Mouse (Mus musculus): ENCODE results near the gene Olfr770.
"Not testable (repeated sequence)": the region's sequence is repeated elsewhere in the genome, so short reads cannot be mapped to it uniquely, and the experiment has no call there.

Olfr770 gene

DNA sequence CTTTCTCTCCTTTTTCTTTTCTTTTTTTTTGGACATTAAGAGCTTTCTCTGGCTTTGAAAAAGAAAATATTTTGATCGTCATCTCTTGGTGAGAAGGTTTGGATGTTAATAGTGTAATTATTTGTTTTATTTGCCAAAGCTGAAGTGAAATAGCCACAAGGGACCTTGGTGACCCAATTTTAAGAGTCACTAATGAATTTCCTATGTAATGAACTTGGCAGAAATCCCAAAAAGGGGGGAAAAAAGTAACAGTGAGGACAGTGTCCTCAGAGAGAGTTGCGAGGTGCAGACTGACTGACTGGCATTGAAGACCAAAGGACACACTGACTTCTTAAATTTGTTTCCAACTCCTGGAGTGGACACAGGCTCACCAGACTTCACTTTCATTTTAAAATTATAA is at the start of gene Olfr770:
Gene Olfr770, minus strand, starts transcription at position 101 of the 400 bp plus-strand sequence.
- DNase-seq (ENCODE audit: low spot score), result no peak

GRCm38 (mm10) chr10:129187319-129187718 is 48.5 kb upstream of the Olfr770 start, which contains the start of gene Olfr773:
Gene Olfr773 (minus strand): TSS chr10:129187419.
- not testable (repeated sequence) for DNase-seq (ENCODE audit: low spot score)

DNA sequence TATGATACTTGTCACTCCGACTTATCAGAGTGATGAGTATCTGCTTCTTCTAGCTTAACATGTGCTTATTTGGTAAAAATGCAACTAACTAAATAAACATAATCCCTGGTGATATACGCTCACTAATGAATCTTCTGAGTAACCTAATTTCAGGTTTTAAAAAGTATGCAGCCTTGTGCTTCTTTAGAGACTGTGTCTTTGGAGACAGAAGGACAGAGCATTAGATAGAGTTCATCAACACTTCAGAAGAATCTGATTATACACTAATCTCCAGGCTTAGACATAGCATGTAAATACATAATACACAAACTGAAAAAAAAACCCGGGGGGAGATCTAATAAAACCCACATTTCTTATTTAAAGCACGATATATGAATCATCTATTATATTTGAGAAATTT is 39.0 kb upstream of the Olfr770 start, which contains the start of gene Olfr772:
Gene Olfr772, minus strand, starts transcription at position 101 of the 400 bp plus-strand sequence.
- not testable (repeated sequence) for DNase-seq (ENCODE audit: low spot score)

GRCm38 (mm10) chr10:129164651-129165050 is 25.9 kb upstream of the Olfr770 start, which contains the start of gene Olfr771:
Gene Olfr771 (minus strand): TSS chr10:129164751.
- DNase-seq (ENCODE audit: low spot score), result no peak

DNA sequence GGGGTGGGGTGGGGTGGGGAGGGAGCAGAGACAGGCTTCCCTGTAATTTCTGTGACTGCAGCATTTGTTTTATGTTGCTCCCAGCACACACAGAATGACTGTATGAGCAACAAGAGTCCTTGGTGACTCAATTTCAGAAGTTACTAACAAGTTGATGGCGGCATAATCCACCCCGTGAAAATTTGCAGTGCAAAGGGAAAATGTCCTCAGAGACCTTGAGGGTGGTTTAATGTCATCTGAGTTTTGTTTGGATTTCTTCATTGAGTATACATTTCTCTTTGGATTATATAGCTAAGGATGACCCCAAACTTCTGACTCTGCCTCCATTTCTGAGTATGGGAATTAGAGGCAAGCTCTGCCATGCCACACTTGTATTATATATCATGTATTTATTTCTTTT is 21.0 kb downstream of the Olfr770 start, which contains the start of gene Olfr769:
Gene Olfr769, minus strand, starts transcription at position 101 of the 400 bp plus-strand sequence.
- no peak for DNase-seq (ENCODE audit: low spot score)

DNA sequence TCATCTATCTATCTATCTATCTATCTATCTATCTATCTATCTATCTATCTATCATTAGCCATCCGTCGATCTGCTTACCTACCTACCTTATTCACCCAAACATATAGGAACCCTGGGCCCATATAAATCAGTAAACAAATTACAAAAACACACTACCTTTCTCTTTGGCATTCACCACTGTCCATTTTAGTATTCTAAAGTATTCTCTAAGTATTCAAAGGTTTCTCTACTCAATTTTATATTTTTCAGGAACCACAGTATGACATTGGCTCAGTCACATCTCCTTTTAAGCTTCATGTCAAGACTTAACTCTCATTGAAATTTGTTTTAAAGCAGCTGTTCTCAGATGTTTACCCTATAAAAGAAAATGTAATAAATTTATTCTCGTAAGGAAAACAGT is 23.7 kb downstream of the Olfr770 start:
- DNase-seq (ENCODE audit: low spot score), result no peak

- DNase-seq (ENCODE audit: low spot score), result no peak
Measured at GRCm38 (mm10) chr10:129101231-129101630, 37.6 kb downstream of the Olfr770 start.

DNA sequence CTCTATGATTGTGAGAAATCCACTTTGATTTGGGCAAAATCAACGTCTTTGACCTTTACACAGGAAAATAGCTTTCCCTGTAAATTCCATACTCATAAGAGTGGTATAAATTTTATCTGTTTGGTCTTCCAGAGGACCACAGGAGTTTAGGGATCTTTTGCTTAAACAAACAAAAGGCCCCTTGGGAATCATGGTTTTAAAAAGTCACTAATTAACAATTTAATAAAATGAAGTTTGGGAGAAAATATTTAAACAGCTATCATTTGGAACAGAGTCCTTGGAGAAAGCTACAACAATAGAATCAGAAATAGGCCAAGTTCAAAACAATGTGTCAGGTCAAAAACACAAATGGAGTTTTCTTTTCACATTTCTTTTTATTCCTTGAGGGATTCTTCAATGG is 39.5 kb downstream of the Olfr770 start, which contains the start of gene Olfr768:
Gene Olfr768, minus strand, starts transcription at position 101 of the 400 bp plus-strand sequence.
- no peak for DNase-seq (ENCODE audit: low spot score)

- DNase-seq (ENCODE audit: low spot score), result not testable (repeated sequence)
Measured at GRCm38 (mm10) chr10:129082810-129083209, 56.0 kb downstream of the Olfr770 start, which contains the start of gene Olfr767. Gene Olfr767 (minus strand): TSS chr10:129082910.
